Mouse (Mus musculus) small intestine, adult 2 months (tissue): ENCODE results near the gene Olfr113. TPM values are rescaled to one million over a fixed set of nuclear protein-coding genes. Genes with fewer than 3 reads are reported as not detected.
"Not testable (repeated sequence)": the region's sequence is repeated elsewhere in the genome, so short reads cannot be mapped to it uniquely, and the experiment has no call there.

Source experiments
- H3K27ac ChIP-seq: fragments of 200-500 bp; 2 replicates; pipeline ENCODE4 v1.5.1; 2012; ENCODE audit warnings: low read depth, low read length, control low read depth, inconsistent platforms; ENCODE audit not compliant: insufficient read depth
- H3K27me3 ChIP-seq: fragments of 200-500 bp; 2 replicates; pipeline ENCODE4 v1.6.1; 2012; ENCODE audit warnings: mild to moderate bottlenecking, moderate library complexity, low read length, inconsistent platforms; ENCODE audit not compliant: control insufficient read depth, insufficient read depth
- H3K36me3 ChIP-seq: fragments of 200-500 bp; 2 replicates; pipeline ENCODE4 v1.6.1; 2012; ENCODE audit warnings: mild to moderate bottlenecking, low read length, control low read depth, inconsistent platforms; ENCODE audit not compliant: control insufficient read depth, insufficient read depth
- H3K4me1 ChIP-seq: fragments of 200-500 bp; 2 replicates; pipeline ENCODE4 v1.6.1; 2012; ENCODE audit warnings: low read length, inconsistent platforms, mixed read lengths; ENCODE audit not compliant: control insufficient read depth, insufficient read depth, insufficient read length
- H3K4me3 ChIP-seq: fragments of 200-500 bp; 2 replicates; pipeline ENCODE4 v1.5.1; 2012; ENCODE audit warnings: low read depth, mild to moderate bottlenecking, control low read depth, inconsistent platforms, low read length, moderate library complexity
- CTCF ChIP-seq: fragments of 200-500 bp; IDR thresholded peaks from 2 replicates; pipeline ENCODE4 v1.5.1; 2012; ENCODE audit warnings: low read depth, mild to moderate bottlenecking, control low read depth, inconsistent platforms, low read length, moderate library complexity, mixed read lengths; ENCODE audit not compliant: insufficient replicate concordance, insufficient read length; ENCODE audit errors: extremely low read depth
- POLR2A ChIP-seq: fragments of 200-500 bp; IDR thresholded peaks from 2 replicates; pipeline ENCODE4 v1.6.1; 2012; ENCODE audit warnings: low read depth, mild to moderate bottlenecking, control low read depth, inconsistent platforms, low read length, moderate library complexity
- WGBS: fragments of 180-500 bp; shearing (Covaris S2); methylation state at CpG from one replicate; pipeline ENCODE4 v1.1.7; 2018; 5-methylcytosine and 5-hydroxymethylcytosine counted together
- polyA plus RNA-seq: library from polyadenylated mRNA; depleted of rRNA; stranded (reverse); fragments of >200 nt; gene quantifications from 2 replicates; pipeline ENCODE4 v1.2.3, GENCODE M21; 2012; rRNA removed

Olfr113 gene
- polyA plus RNA-seq, 1 experiment: not detected

DNA sequence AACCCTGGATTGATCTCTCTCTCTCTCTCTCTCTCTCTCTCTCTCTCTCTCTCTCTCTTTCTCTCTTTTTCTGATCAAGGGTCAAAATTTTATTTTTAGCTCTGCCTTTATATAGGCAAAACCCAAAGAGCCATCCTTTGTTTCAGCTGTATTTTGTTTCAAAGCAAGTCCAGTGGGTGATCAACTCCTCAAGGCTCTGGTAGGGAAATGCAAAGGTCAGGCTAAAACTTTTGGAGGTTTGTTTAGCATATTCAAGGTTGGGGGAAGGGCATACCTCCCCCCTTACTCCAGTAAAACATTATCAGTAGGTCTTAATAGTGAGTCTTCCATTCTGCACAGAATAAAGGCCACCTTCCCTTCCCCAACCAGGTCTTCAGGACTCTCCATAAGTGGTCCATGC, 42.3 kb downstream of the Olfr113 start:
- no peak overlapping the region for H3K27ac ChIP-seq
- no peak for TF ChIP-seq CTCF
- no peak for TF ChIP-seq POLR2A

DNA sequence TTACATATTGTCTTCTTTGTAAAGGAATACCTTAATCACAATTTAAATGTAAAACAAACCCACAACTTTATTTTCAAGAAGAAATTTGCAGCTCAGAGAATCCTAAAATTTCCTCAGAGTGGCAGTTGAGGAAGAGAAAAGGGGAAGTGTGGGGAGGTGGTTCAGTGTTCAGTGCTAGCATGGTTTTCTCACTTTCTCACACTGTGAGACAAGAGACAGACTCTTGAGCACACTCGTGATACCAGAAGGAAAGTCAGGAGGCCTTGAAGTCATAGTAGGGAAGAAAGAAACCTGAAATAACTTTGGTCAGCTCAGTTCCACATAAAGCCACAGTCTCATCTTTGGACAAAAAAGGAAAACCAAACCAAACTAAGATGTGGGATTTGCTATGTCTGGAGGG, 52.0 kb downstream of the Olfr113 start:
- H3K36me3 ChIP-seq, H3K4me3 ChIP-seq, H3K27ac ChIP-seq, H3K4me1 ChIP-seq, H3K27me3 ChIP-seq: not testable (repeated sequence)
- WGBS: 56% methylated on average over 1 of the region's 1 CpGs

More for the DNA sequence above, 42.3 kb downstream of the Olfr113 start:
- Histone ChIP-seq H3K27me3 (no peaks in the 10 kb centered on the region), H3K4me3 (no peak overlapping the region), H3K36me3 (no peaks in the 10 kb centered on the region), H3K4me1 (no peaks in the 10 kb centered on the region)

DNA sequence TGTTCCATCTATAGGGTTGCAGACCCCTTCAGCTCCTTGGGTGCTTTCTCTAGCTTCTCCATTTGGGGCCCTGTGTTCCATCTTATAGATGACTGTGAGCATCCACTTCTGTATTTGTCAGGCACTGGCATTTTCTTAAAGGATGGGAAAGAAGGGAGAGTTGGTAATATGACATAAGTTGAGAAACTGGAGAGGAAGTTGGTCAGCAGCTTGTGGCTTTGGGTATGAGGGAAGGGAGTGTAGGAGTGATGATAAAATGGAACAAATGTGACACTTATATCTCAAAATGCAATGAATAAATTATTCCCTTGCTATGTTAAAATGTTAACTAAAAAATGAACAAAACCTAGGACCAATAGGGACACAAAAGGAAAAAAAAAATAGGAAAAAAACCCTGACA, 52.9 kb downstream of the Olfr113 start:
- not testable (repeated sequence) for H3K36me3 ChIP-seq, H3K27me3 ChIP-seq, H3K4me3 ChIP-seq, H3K4me1 ChIP-seq, H3K27ac ChIP-seq

Other genes starting within 250 kb of the Olfr113 start
- not detected in 2 replicates for gene Olfr103, start 238.0 kb downstream of the Olfr113 start, polyA plus RNA-seq
- not detected in 2 replicates for gene Olfr104-ps, start 218.1 kb downstream of the Olfr113 start, polyA plus RNA-seq
- gene Olfr105-ps, start 198.6 kb downstream of the Olfr113 start, polyA plus RNA-seq: not detected in 2 replicates
- gene Olfr106-ps, start 187.3 kb downstream of the Olfr113 start, polyA plus RNA-seq: not detected in 2 replicates
- gene Olfr107, start 178.4 kb downstream of the Olfr113 start, polyA plus RNA-seq: not detected in 2 replicates
- not detected in 2 replicates for gene Olfr108, start 132.2 kb downstream of the Olfr113 start, polyA plus RNA-seq
- not detected in 2 replicates for gene Olfr109, start 118.7 kb downstream of the Olfr113 start, polyA plus RNA-seq
- 0.80 and 0.93 TPM in 2 replicates for gene H2-M2, start 94.1 kb downstream of the Olfr113 start, polyA plus RNA-seq
- not detected in 2 replicates for gene Olfr110, start 85.2 kb downstream of the Olfr113 start, polyA plus RNA-seq
- gene Olfr111, start 69.6 kb downstream of the Olfr113 start, polyA plus RNA-seq: not detected in 2 replicates
- not detected in 2 replicates for gene Olfr112, start 8.2 kb downstream of the Olfr113 start, polyA plus RNA-seq
- not detected in 2 replicates for gene Olfr114, start 15.1 kb upstream of the Olfr113 start, polyA plus RNA-seq
- gene Olfr115, start 49.4 kb upstream of the Olfr113 start, polyA plus RNA-seq: not detected in 2 replicates
- gene Olfr116, start 49.5 kb upstream of the Olfr113 start, polyA plus RNA-seq: not detected in 2 replicates
- gene Olfr117, start 86.1 kb upstream of the Olfr113 start, polyA plus RNA-seq: not detected in 2 replicates
- gene Olfr118, start 89.3 kb upstream of the Olfr113 start, polyA plus RNA-seq: not detected in 2 replicates
- not detected in 2 replicates for gene Olfr119, start 118.9 kb upstream of the Olfr113 start, polyA plus RNA-seq
- not detected in 2 replicates for gene Olfr120, start 144.1 kb upstream of the Olfr113 start, polyA plus RNA-seq
- not detected in 2 replicates for gene Olfr121, start 171.2 kb upstream of the Olfr113 start, polyA plus RNA-seq
- gene Olfr122, start 190.9 kb upstream of the Olfr113 start, polyA plus RNA-seq: not detected in 2 replicates
- gene Olfr123, start 215.9 kb upstream of the Olfr113 start, polyA plus RNA-seq: not detected in 2 replicates
- not detected in 2 replicates for gene Olfr124, start 222.2 kb upstream of the Olfr113 start, polyA plus RNA-seq